Mouse (Mus musculus) kidney, embryonic 14.5 days (tissue): ENCODE data around the gene Abcg1. TPM values are rescaled to one million over a fixed set of nuclear protein-coding genes. Genes with fewer than 3 reads are reported as not detected.

ENCODE experiments used
- ATAC-seq: fragments of 200-750 bp; cut with Nextera tagmentation; 2 replicates; pipeline ENCODE4 v1.8.0; 2017; ENCODE audit warnings: moderate number of reproducible peaks, mild to moderate bottlenecking, moderate TSS enrichment, moderate library complexity; ENCODE audit not compliant: low FRiP score, low TSS enrichment
- H3K27ac ChIP-seq: fragments of 300-500 bp; sonication (generic); 2 replicates; pipeline ENCODE4 v1.5.1; 2014; ENCODE audit warnings: low read depth, mild to moderate bottlenecking, low read length, moderate library complexity, mixed read lengths
- H3K27me3 ChIP-seq: fragments of 300-500 bp; sonication (generic); 2 replicates; pipeline ENCODE4 v1.6.1; 2014; ENCODE audit warnings: mild to moderate bottlenecking, low read length; ENCODE audit not compliant: control insufficient read depth, insufficient read depth
- H3K36me3 ChIP-seq: fragments of 300-500 bp; sonication (generic); 2 replicates; pipeline ENCODE4 v1.6.1; 2014; ENCODE audit warnings: low read length, mixed read lengths; ENCODE audit not compliant: control insufficient read depth, insufficient read depth
- H3K4me1 ChIP-seq: fragments of 300-500 bp; sonication (generic); 2 replicates; pipeline ENCODE4 v1.6.1; 2014; ENCODE audit warnings: low read length, mixed read lengths; ENCODE audit not compliant: control insufficient read depth, insufficient read depth
- H3K4me2 ChIP-seq: fragments of 300-500 bp; sonication (generic); replicated peaks from 2 replicates; pipeline ENCODE4 v1.6.1; 2014; ENCODE audit warnings: low read depth, mild to moderate bottlenecking, low read length
- H3K4me3 ChIP-seq: fragments of 300-500 bp; sonication (generic); 2 replicates; pipeline ENCODE4 v1.5.1; 2014; ENCODE audit warnings: mild to moderate bottlenecking, low read length
- H3K9ac ChIP-seq: fragments of 300-500 bp; sonication (generic); 2 replicates; pipeline ENCODE4 v1.6.1; 2014; ENCODE audit warnings: low read depth, mild to moderate bottlenecking, low read length, moderate library complexity
- H3K9me3 ChIP-seq: fragments of 300-500 bp; sonication (generic); 2 replicates; pipeline ENCODE4 v1.6.1; 2016; ENCODE audit warnings: low read length; ENCODE audit not compliant: control insufficient read depth
- WGBS: fragments of 180-500 bp; shearing (Covaris S2); extraction: QIAGEN DNeasy Blood & Tissue Kit; methylation state at CpG from one replicate; pipeline ENCODE4 v1.1.7; 2014; 5-methylcytosine and 5-hydroxymethylcytosine counted together
- polyA plus RNA-seq: library from polyadenylated mRNA; unstranded; fragments of >200 nt; fragmentation: Nextera tagmentation; extraction: Ambion mirVana; gene quantifications from 2 replicates; pipeline ENCODE4 v1.2.1, GENCODE M21; 2014

The Abcg1 gene
- 4.0 and 5.4 TPM in 2 replicates for polyA plus RNA-seq

GRCm38 (mm10) chr17:31057151-31057890, at the start of gene Abcg1:
Abcg1 (plus strand) TSS chr17:31057675.
- Histone ChIP-seq H3K4me3 (peak within 1 kb of the TSS; percentile 33), H3K27ac (no peak within 1 kb of the TSS), H3K36me3 (no peaks in the 10 kb centered on the region), H3K4me1 (peaks cover 9% of the 10 kb centered on the region), H3K9me3 (peaks cover 12% of the 10 kb centered on the region; the same call in 1 of the 2 replicates), H3K4me2 (peak within 1 kb of the TSS; percentile 54), H3K27me3 (peaks cover 30% of the 10 kb centered on the region), H3K9ac (peak within 1 kb of the TSS; percentile 34; the same call in 1 of the 2 replicates)
- 2% methylated on average over 49 of the region's 49 CpGs for WGBS
- ATAC-seq = peak; percentile 61

DNA sequence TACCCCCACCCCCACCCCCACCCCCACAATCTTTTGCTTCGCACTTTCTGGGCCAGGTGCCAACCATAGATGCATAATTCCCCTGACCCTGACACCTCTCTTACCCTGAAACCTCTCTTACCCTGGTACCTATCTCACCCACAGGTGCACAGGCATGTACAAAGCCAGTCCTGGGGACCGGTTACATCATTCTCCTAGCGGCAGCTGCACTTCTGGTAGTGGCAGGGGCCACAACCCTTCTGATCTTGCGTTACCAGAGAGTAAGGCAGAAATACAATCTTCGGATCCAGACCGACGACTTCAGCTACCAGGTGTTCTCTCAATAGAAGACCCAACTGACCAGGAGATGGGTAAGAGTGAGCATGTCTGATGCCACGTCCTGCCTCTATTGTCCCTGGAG, 49.1 kb upstream of the Abcg1 start:
- Histone ChIP-seq H3K27ac (no peak overlapping the region), H3K9ac (no peak overlapping the region)
- 72% methylated on average over 8 of the region's 8 CpGs for WGBS

DNA sequence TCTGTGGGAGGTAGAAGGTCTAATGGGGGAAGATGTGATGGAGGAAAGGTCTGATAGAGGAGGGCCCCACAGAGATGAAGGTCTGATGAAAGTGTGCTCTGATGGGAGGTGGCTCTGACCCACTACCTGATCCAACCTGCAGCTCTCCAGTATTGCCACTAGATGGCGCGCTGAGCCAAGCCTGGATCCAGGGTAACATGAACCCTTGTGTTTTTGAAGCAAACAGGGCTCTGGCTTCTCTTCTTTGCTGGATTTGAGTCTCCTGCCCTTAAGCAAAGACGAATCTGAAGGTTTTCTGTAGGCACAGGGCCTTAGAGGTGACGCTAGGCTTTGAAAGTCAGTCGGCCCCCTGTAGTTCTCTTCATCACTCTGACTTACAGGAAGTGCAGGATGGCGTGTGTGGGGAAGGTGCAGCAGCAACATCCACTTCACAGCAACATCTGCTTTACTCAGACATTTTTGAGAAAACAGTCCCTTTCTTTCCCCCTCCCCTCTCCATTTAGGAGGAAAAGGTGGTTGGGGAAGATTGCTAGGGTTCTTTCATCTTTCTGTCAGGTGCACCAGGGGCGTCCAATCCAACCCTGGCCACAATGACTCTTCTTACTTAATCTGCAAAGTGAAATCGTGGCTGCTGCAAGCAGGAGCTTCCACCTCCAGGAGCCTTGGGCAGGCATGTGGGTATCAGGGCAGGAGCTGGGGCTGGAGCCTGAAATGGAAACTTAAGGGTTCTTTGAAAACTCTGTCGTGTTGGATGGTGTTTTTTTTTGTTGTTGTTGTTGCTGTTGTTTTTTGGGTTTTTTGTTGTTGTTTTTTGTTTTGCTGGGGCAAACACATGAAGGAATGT, 45.7 kb upstream of the Abcg1 start:
- Histone ChIP-seq H3K9ac (no peak overlapping the region), H3K36me3 (no peaks in the 10 kb centered on the region), H3K27me3 (no peaks in the 10 kb centered on the region), H3K4me1 (no peaks in the 10 kb centered on the region), H3K27ac (no peak overlapping the region), H3K4me3 (no peak overlapping the region), H3K9me3 (no peaks in the 10 kb centered on the region), H3K4me2 (no peak overlapping the region)
- no peak for ATAC-seq
- 34% methylated on average over 9 of the region's 9 CpGs for WGBS

More for the DNA sequence above, 49.1 kb upstream of the Abcg1 start:
- no peaks in the 10 kb centered on the region for H3K9me3 ChIP-seq
- H3K4me3 ChIP-seq = no peak overlapping the region
- H3K27me3 ChIP-seq = no peaks in the 10 kb centered on the region
- H3K4me1 ChIP-seq = no peaks in the 10 kb centered on the region
- H3K4me2 ChIP-seq = no peak overlapping the region
- H3K36me3 ChIP-seq = no peaks in the 10 kb centered on the region
- no peak for ATAC-seq

DNA sequence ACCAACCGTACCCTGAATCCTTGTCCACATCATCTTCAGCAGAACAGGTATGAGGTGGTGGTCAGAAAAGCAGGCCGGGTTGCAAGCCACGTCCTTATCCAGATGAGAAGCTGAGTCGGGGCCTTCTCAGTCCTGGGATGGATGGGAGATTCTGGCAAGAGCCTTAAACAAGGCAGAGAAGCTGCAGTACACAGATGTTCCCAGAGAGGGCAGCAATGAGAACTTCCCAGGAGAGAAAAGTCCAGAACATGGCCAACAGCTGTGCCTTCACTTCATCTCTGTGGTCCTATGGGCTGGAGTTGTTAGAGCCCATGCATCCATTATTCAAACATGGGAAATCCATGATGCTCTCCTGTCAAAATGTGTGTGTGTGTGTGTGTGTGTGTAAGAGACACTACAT, 39.2 kb upstream of the Abcg1 start:
- Histone ChIP-seq H3K27me3 (no peaks in the 10 kb centered on the region), H3K4me2 (no peak overlapping the region), H3K4me3 (no peak overlapping the region), H3K27ac (no peak overlapping the region), H3K9ac (no peak overlapping the region), H3K36me3 (no peaks in the 10 kb centered on the region), H3K9me3 (no peaks in the 10 kb centered on the region), H3K4me1 (no peaks in the 10 kb centered on the region)
- ATAC-seq = no peak
- WGBS = 66% methylated on average over 4 of the region's 4 CpGs

DNA sequence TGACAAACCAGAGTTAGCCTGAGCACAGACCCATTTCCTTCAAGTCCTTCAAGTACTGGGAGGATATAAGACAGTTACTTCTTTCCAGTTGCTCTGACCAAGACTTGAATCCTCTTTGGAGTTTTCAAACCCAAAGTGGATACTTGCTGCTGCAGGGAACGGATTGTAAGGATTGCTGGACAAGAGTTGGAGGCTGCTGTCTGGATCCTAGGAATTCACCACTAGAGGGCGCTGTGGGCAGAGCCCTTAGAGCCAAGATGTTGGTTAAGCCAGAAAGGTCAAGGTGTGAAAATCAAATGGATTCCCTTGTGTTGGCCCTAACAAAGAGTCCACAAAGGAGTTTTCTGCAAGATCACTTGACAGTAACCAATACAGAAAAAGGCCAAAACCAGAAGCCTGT, 38.0 kb upstream of the Abcg1 start:
- Histone ChIP-seq H3K4me1 (no peaks in the 10 kb centered on the region), H3K27ac (no peak overlapping the region), H3K27me3 (no peaks in the 10 kb centered on the region), H3K9ac (no peak overlapping the region), H3K4me3 (no peak overlapping the region), H3K36me3 (no peaks in the 10 kb centered on the region), H3K9me3 (no peaks in the 10 kb centered on the region), H3K4me2 (no peak overlapping the region)
- WGBS = 6% methylated on average over 2 of the region's 2 CpGs
- no peak for ATAC-seq

DNA sequence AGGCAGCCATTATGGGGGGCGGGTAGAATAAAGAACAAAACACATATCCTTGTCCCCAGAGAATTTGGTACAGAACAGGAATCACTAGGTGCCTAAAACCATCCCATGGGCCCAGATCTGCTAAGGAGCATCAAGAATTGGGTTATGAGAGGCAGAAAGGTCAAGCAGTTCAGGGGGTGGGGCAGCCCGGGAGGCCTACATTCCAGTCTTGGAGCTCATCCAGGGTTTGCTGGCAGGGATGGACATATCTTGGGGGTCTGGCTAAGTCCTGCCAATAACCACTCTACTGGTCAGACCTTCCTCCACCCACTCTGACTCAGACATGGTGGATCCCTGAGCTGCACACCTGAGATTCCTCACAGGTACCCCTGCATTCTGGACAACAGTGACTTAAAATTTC, 37.4 kb upstream of the Abcg1 start:
- Histone ChIP-seq H3K27ac (no peak overlapping the region), H3K27me3 (no peaks in the 10 kb centered on the region), H3K36me3 (no peaks in the 10 kb centered on the region), H3K9ac (no peak overlapping the region), H3K4me1 (no peaks in the 10 kb centered on the region), H3K4me3 (no peak overlapping the region), H3K4me2 (no peak overlapping the region), H3K9me3 (no peaks in the 10 kb centered on the region)
- 82% methylated on average over 2 of the region's 2 CpGs for WGBS
- no peak for ATAC-seq

GRCm38 (mm10) chr17:31021276-31021675, 36.2 kb upstream of the Abcg1 start:
- WGBS = 85% methylated on average over 8 of the region's 8 CpGs
- ATAC-seq = no peak

DNA sequence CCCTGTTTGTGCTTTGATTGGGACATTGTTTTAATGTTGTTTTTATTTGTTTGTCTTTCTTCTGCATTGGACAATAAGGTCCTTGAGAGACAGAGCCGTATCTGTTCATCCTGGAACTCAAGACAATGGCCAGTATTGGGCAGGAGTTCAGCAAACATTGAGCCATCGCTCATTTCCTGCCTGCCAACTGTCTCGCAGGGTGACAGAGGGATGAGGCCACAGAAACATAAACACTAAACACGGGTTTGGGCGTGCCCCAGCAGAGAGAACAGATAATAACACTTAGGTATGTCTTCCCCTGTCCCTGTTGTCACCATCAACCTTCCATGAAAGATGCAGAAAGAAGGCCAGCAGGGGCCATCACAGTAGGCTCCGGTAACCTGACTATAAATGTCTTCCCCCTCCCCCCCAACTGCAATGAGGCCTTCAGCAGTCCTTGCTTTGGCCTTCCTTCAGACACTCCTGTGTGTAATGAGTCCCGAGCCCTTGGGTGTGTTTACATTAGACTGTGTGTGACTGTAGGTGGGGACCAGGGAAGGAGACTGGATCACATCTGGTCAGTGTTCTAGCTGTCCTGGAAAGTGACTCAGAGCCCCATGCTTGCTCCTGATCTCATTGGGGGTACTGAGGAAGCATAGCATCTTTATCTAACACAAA, 33.2 kb upstream of the Abcg1 start:
- Histone ChIP-seq H3K4me1 (no peaks in the 10 kb centered on the region), H3K4me2 (no peak overlapping the region), H3K4me3 (no peak overlapping the region), H3K27me3 (no peaks in the 10 kb centered on the region), H3K9me3 (no peaks in the 10 kb centered on the region), H3K36me3 (no peaks in the 10 kb centered on the region), H3K27ac (no peak overlapping the region), H3K9ac (no peak overlapping the region)
- WGBS = 66% methylated on average over 7 of the region's 7 CpGs
- no peak for ATAC-seq

More at GRCm38 (mm10) chr17:31021276-31021675, 36.2 kb upstream of the Abcg1 start:
- Histone ChIP-seq H3K9ac (no peak overlapping the region), H3K4me2 (no peak overlapping the region), H3K27me3 (no peaks in the 10 kb centered on the region), H3K4me3 (no peak overlapping the region), H3K9me3 (no peaks in the 10 kb centered on the region), H3K36me3 (no peaks in the 10 kb centered on the region), H3K4me1 (no peaks in the 10 kb centered on the region), H3K27ac (no peak overlapping the region)
